Mouse (Mus musculus): Measurements from ENCODE around the gene Panx1. TPM values are rescaled to one million over a fixed set of nuclear protein-coding genes. Genes with fewer than 3 reads are reported as not detected.

Gene Panx1
- total and polyA plus RNA-seq, 3 experiments: 10.6 to 20.3 TPM; not detected in 1

DNA sequence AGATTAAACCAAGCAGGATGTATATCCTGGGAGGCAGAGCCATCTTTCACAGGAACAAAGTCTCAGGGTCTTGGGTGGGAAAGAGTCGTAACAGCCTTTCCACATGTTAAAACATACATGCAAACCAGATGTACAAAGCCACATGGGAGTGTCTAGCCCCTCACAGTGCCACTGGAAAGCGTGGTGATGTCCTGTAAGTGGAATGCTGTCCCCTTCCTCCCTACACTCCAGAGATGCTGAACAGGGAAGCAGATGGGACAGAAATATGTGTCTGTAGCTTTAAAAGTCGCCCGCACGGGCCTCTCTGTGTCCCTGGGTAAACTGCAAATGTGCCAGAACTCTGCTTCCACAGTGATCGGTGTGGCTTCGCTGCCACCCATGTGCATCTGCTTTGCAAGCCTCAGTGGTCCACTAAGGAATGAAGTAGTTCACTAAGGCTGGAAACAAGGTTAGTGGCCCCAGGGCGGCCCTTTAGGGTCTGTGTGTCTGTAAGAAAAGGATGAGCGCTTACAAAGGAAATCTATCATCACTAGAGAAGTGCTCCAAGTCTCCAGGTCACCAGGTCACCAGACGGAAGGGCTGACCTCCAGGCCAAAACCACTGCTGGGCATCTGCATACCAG, 41.5 kb downstream of the Panx1 start:
- no peaks in the 10 kb centered on the region for H3K79me2 ChIP-seq (ENCODE audit: control insufficient read depth, insufficient read depth, low read length, poor library complexity)
- TF ChIP-seq ZNF384 (IDR thresholded peaks at IDR 0.05; ENCODE audit: low read depth, low read length): no peak
- no peaks in the 10 kb centered on the region for H3K36me3 ChIP-seq (ENCODE audit: control insufficient read depth in 1 of 2, insufficient read depth in 2 of 2, low read length in 2 of 2)

GRCm38 (mm10) chr9:15002995-15003613, 42.2 kb downstream of the Panx1 start:
- Histone ChIP-seq H3K4me3 (ENCODE audit: control insufficient read depth in 1 of 2, insufficient read depth in 1 of 2, low read depth in 2 of 2, low read length in 2 of 2) (no peak overlapping the region), H3K4me1 (ENCODE audit: control insufficient read depth in 1 of 2, insufficient read depth in 2 of 2, low read length in 2 of 2) (no peaks in the 10 kb centered on the region), H3K9me3 (replicated peaks; ENCODE audit: insufficient read depth, low read length) (no peaks in the 10 kb centered on the region), H3K27me3 (ENCODE audit: control insufficient read depth in 1 of 2, insufficient read depth in 2 of 2, low read length in 2 of 2) (peaks cover 24 to 37% of the 10 kb centered on the region in 2 experiments), H3K9ac (ENCODE audit: control insufficient read depth, low read depth, low read length, poor library complexity, severe bottlenecking) (no peak overlapping the region), H3K36me3 (ENCODE audit: control insufficient read depth in 1 of 2, insufficient read depth in 2 of 2, low read length in 2 of 2) (no peaks in the 10 kb centered on the region), H3K79me2 (ENCODE audit: control insufficient read depth, insufficient read depth, low read length, poor library complexity) (no peaks in the 10 kb centered on the region), H3K27ac (ENCODE audit: control insufficient read depth, low read depth, low read length) (no peak overlapping the region)
- TF ChIP-seq POLR2AphosphoS5 (IDR thresholded peaks at IDR 0.05; ENCODE audit: borderline replicate concordance, low read depth, low read length): no peak
- TF ChIP-seq ZNF384 (IDR thresholded peaks at IDR 0.05; ENCODE audit: low read depth, low read length): no peak
- TF ChIP-seq UBTF (IDR thresholded peaks at IDR 0.05; ENCODE audit: borderline replicate concordance, insufficient read depth, low read depth, low read length): no peak
- no peak for TF ChIP-seq NELFE (IDR thresholded peaks at IDR 0.05; ENCODE audit: low read depth, low read length)
- no peak for TF ChIP-seq USF1 (IDR thresholded peaks at IDR 0.05; ENCODE audit: low read depth, low read length)
- TF ChIP-seq CHD1 (IDR thresholded peaks at IDR 0.05; ENCODE audit: low read depth, low read length): no peak
- TF ChIP-seq TAL1 (IDR thresholded peaks at IDR 0.05; ENCODE audit: low read length): no peak
- TF ChIP-seq ETS1 (IDR thresholded peaks at IDR 0.05; ENCODE audit: low read depth, low read length): no peak
- TF ChIP-seq SIN3A (IDR thresholded peaks at IDR 0.05; ENCODE audit: low read length): no peak
- TF ChIP-seq POLR2A (IDR thresholded peaks at IDR 0.05; ENCODE audit: control insufficient read depth in 1 of 2, insufficient read depth in 1 of 2, low read depth in 1 of 2, low read length in 2 of 2, poor library complexity in 1 of 2): no peak
- no peak for TF ChIP-seq ZMIZ1 (IDR thresholded peaks at IDR 0.05; ENCODE audit: low read depth, low read length)
- no peak for TF ChIP-seq MAX (IDR thresholded peaks at IDR 0.05; ENCODE audit: low read length)
- TF ChIP-seq BHLHE40 (IDR thresholded peaks at IDR 0.05; ENCODE audit: borderline replicate concordance, low read depth, low read length): no peak
- DNase-seq (ENCODE audit: low read depth, low spot score): no peak

More for the DNA sequence above, 41.5 kb downstream of the Panx1 start:
- Histone ChIP-seq H3K4me3 (ENCODE audit: control insufficient read depth in 1 of 2, insufficient read depth in 1 of 2, low read depth in 2 of 2, low read length in 2 of 2) (no peak overlapping the region), H3K9me3 (replicated peaks; ENCODE audit: insufficient read depth, low read length) (no peaks in the 10 kb centered on the region), H3K27me3 (ENCODE audit: control insufficient read depth in 1 of 2, insufficient read depth in 2 of 2, low read length in 2 of 2) (peaks cover 21 to 37% of the 10 kb centered on the region in 2 experiments), H3K27ac (ENCODE audit: control insufficient read depth, low read depth, low read length) (no peak overlapping the region), H3K4me1 (ENCODE audit: control insufficient read depth in 1 of 2, insufficient read depth in 2 of 2, low read length in 2 of 2) (no peaks in the 10 kb centered on the region), H3K9ac (ENCODE audit: control insufficient read depth, low read depth, low read length, poor library complexity, severe bottlenecking) (no peak overlapping the region)
- DNase-seq (ENCODE audit: low read depth, low spot score): no peak

DNA sequence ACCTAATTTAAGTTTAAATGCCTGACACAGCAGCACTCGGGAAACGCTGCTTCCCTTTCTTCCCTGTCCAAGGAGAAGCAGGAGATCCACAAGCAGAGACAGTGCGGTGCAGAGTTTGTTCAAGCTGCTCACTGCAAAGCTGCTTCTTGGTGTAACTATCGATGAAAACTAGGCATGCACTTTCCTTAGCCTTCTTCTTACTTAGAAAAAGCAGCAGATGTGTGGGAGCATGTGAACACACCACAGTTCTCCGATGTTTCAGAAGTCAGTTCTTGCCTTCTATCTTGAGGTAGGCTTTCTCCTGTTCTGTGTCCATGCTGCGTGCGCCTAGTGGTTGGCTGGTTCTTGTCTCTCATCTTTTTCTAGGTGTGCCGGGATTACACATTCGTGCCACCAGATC, 46.5 kb downstream of the Panx1 start:
- Histone ChIP-seq H3K36me3 (ENCODE audit: control insufficient read depth in 1 of 2, insufficient read depth in 2 of 2, low read length in 2 of 2) (no peaks in the 10 kb centered on the region), H3K9ac (ENCODE audit: control insufficient read depth, low read depth, low read length, poor library complexity, severe bottlenecking) (no peak overlapping the region), H3K27me3 (ENCODE audit: control insufficient read depth in 1 of 2, insufficient read depth in 2 of 2, low read length in 2 of 2) (peaks cover 24 to 27% of the 10 kb centered on the region in 2 experiments; a peak in 3 of 4 replicates), H3K27ac (ENCODE audit: control insufficient read depth, low read depth, low read length) (no peak overlapping the region), H3K4me3 (ENCODE audit: control insufficient read depth in 1 of 2, insufficient read depth in 1 of 2, low read depth in 2 of 2, low read length in 2 of 2) (no peak overlapping the region), H3K79me2 (ENCODE audit: control insufficient read depth, insufficient read depth, low read length, poor library complexity) (no peaks in the 10 kb centered on the region), H3K4me1 (ENCODE audit: control insufficient read depth in 1 of 2, insufficient read depth in 2 of 2, low read length in 2 of 2) (no peaks in the 10 kb centered on the region), H3K9me3 (replicated peaks; ENCODE audit: insufficient read depth, low read length) (no peaks in the 10 kb centered on the region)
- TF ChIP-seq JUND (IDR thresholded peaks at IDR 0.05; ENCODE audit: low read depth, low read length) (no peak), CHD1 (IDR thresholded peaks at IDR 0.05; ENCODE audit: low read depth, low read length) (no peak), ETS1 (IDR thresholded peaks at IDR 0.05; ENCODE audit: low read depth, low read length) (no peak), HCFC1 (IDR thresholded peaks at IDR 0.05; ENCODE audit: low read depth, low read length) (no peak), ZKSCAN1 (IDR thresholded peaks at IDR 0.05; ENCODE audit: low read depth, low read length) (no peak), UBTF (IDR thresholded peaks at IDR 0.05; ENCODE audit: borderline replicate concordance, insufficient read depth, low read depth, low read length) (no peak), TCF12 (IDR thresholded peaks at IDR 0.05; ENCODE audit: low read depth, low read length) (no peak), TAL1 (IDR thresholded peaks at IDR 0.05; ENCODE audit: low read length) (no peak)
- DNase-seq (ENCODE audit: low read depth, low spot score): no peak
